13 mouse cellular contexts compared by ENCODE assay signal in genomic region chr7:101391909-101392479, GRCm38 (mm10). TPM values are rescaled to one million over a fixed set of nuclear protein-coding genes. Genes with fewer than 3 reads are reported as not detected.
DNase-seq lines count a peak whose midpoint lies in the region; ATAC-seq and TF ChIP-seq lines count a peak whose summit lies in the region.
"Had no signal": no experiment of that assay in that cellular context is flagged by ENCODE, and none has a peak within 500 bp of the region (broad histone marks: within the 10 kb centered on the region; RNA-seq: fewer than 3 reads in every experiment).

No protein-coding gene starts in this region.

- no peak overlapping the region for H3K4me3 ChIP-seq in heart, postnatal 0 days (ENCODE audit: low read depth, low read length)
- no peak overlapping the region for H3K4me3 ChIP-seq in lung, embryonic 15.5 days
- H3K4me3 ChIP-seq in embryonic fibroblast, embryonic 13.5 days (ENCODE audit: insufficient read depth, low read length), result no peak overlapping the region
- no peak overlapping the region for H3K4me3 ChIP-seq in stomach, embryonic 14.5 days (ENCODE audit: low read depth, low read length)
- H3K4me3 ChIP-seq: neural tube, embryonic 12.5 days had no signal

- no peak for TF ChIP-seq POLR2A in embryonic fibroblast, embryonic 13.5 days (IDR thresholded peaks at IDR 0.05; ENCODE audit: low read depth, low read length)

- H3K9ac ChIP-seq in heart, postnatal 0 days (replicated peaks; ENCODE audit: low read depth, low read length), result no peak overlapping the region
- H3K9ac ChIP-seq in lung, embryonic 15.5 days, result no peak overlapping the region
- H3K9ac ChIP-seq in stomach, embryonic 14.5 days (replicated peaks; ENCODE audit: low read depth, low read length), result no peak overlapping the region
- H3K9ac ChIP-seq: neural tube, embryonic 12.5 days had no signal

- H3K27me3 ChIP-seq in heart, postnatal 0 days (ENCODE audit: control insufficient read depth, insufficient read depth, low read length), result no peaks in the 10 kb centered on the region
- H3K27me3 ChIP-seq in lung, embryonic 15.5 days, result no peaks in the 10 kb centered on the region
- no peaks in the 10 kb centered on the region for H3K27me3 ChIP-seq in stomach, embryonic 14.5 days (ENCODE audit: control insufficient read depth, insufficient read depth, low read length)
- H3K27me3 ChIP-seq: neural tube, embryonic 12.5 days had no signal

- no peak for TF ChIP-seq EP300 in heart, postnatal 0 days (IDR thresholded peaks at IDR 0.05; ENCODE audit: low read depth)

- H3K36me3 ChIP-seq in heart, postnatal 0 days (replicated peaks; ENCODE audit: control insufficient read depth, insufficient read depth, low read length), result peaks cover 39% of the 10 kb centered on the region
- H3K36me3 ChIP-seq in lung, embryonic 15.5 days, result peaks cover 23% of the 10 kb centered on the region
- H3K36me3 ChIP-seq in stomach, embryonic 14.5 days (ENCODE audit: control insufficient read depth, insufficient read depth, low read length), result peaks cover 21% of the 10 kb centered on the region; the same call in 1 of the 2 replicates
- H3K36me3 ChIP-seq: neural tube, embryonic 12.5 days had no signal

- H3K9me3 ChIP-seq in heart, postnatal 0 days (replicated peaks; ENCODE audit: control insufficient read depth, low read length), result no peaks in the 10 kb centered on the region
- no peaks in the 10 kb centered on the region for H3K9me3 ChIP-seq in lung, embryonic 15.5 days
- H3K9me3 ChIP-seq in stomach, embryonic 14.5 days (ENCODE audit: control insufficient read depth, low read depth, low read length), result no peaks in the 10 kb centered on the region
- H3K9me3 ChIP-seq: neural tube, embryonic 12.5 days had no signal

- H3K4me2 ChIP-seq in heart, postnatal 0 days (ENCODE audit: low read depth, low read length), result no peak overlapping the region
- H3K4me2 ChIP-seq in lung, embryonic 15.5 days, result 0 out of 2 replicates have a peak overlapping the region, but pooled peaks have one; percentile 18
- H3K4me2 ChIP-seq in stomach, embryonic 14.5 days (replicated peaks; ENCODE audit: low read depth, low read length), result 0 out of 2 replicates have a peak overlapping the region, but pooled peaks have one; percentile 10
- H3K4me2 ChIP-seq: liver, embryonic 11.5 days; neural tube, embryonic 12.5 days had no signal

- H3K4me1 ChIP-seq in heart, postnatal 0 days (ENCODE audit: control insufficient read depth, insufficient read depth), result peaks cover 30% of the 10 kb centered on the region
- H3K4me1 ChIP-seq in lung, embryonic 15.5 days, result peaks cover 46% of the 10 kb centered on the region
- peaks cover 6% of the 10 kb centered on the region; the same call in 1 of the 2 replicates for H3K4me1 ChIP-seq in embryonic fibroblast, embryonic 13.5 days (ENCODE audit: control insufficient read depth, insufficient read depth, low read length)
- H3K4me1 ChIP-seq in stomach, embryonic 14.5 days (ENCODE audit: control insufficient read depth, insufficient read depth, low read length), result peaks cover 33% of the 10 kb centered on the region

- no peak for ATAC-seq in heart, postnatal 0 days (ENCODE audit: insufficient read depth, low read depth)
- no peak; the same call in 1 of the 2 replicates for ATAC-seq in lung, embryonic 15.5 days (ENCODE audit: borderline replicate concordance, extremely low read depth, low FRiP score, low TSS enrichment)
- ATAC-seq in stomach, embryonic 14.5 days (ENCODE audit: insufficient number of reproducible peaks, insufficient read depth, low FRiP score, low read depth), result peak; percentile 35; the same call in 1 of the 2 replicates

- 69% methylated on average over 4 of the region's 4 CpGs for WGBS in heart, postnatal 0 days
- WGBS in lung, embryonic 15.5 days, result 34% methylated on average over 4 of the region's 4 CpGs
- 40% methylated on average over 4 of the region's 4 CpGs for WGBS in stomach, embryonic 14.5 days

- TF ChIP-seq CTCF in heart, postnatal 0 days (IDR thresholded peaks at IDR 0.05; ENCODE audit: low read depth), result no peak
- no peak for TF ChIP-seq CTCF in embryonic fibroblast, embryonic 13.5 days (IDR thresholded peaks at IDR 0.05; ENCODE audit: borderline replicate concordance, insufficient read depth, low read length)

- peak overlapping the region; percentile 91; the same call in 1 of the 2 replicates for H3K27ac ChIP-seq in heart, postnatal 0 days (ENCODE audit: low read depth)
- peak overlapping the region; percentile 99 for H3K27ac ChIP-seq in lung, embryonic 15.5 days
- H3K27ac ChIP-seq in embryonic fibroblast, embryonic 13.5 days (ENCODE audit: insufficient read depth, low read length), result peak overlapping the region; percentile 92
- H3K27ac ChIP-seq in stomach, embryonic 14.5 days (ENCODE audit: low read length), result peak overlapping the region; percentile 99
- H3K27ac ChIP-seq: neural tube, embryonic 12.5 days had no signal

- DNase-seq in heart, postnatal 0 days (ENCODE audit: low spot score), result no peak
- no peak for DNase-seq in heart, adult 11 months
- no peak for DNase-seq in lung, adult 18-20 months
- DNase-seq in cerebellum, adult 18-20 months, result no peak
- DNase-seq: adrenal gland, postnatal 25 days; layer of hippocampus, adult 9-11 months; midbrain, embryonic 14.5 days; thymus, postnatal 36 days had no signal

RNA-seq across cellular contexts. Expression of gene Gm45837, which starts 18.7 kb away (rescaled TPM):
- total RNA-seq in heart, postnatal 0 days (2014; rRNA removed; ENCODE audit: low replicate concordance), result 33.8 TPM in 1 of 2 replicates, not detected in the other
- 2.4 TPM in 1 of 2 replicates, not detected in the other for polyA plus RNA-seq in heart, postnatal 0 days (2015; fragmentation: Nextera tagmentation; extraction: Ambion mirVana)
- polyA plus RNA-seq in lung, embryonic 15.5 days (2015; fragmentation: Nextera tagmentation; extraction: Ambion mirVana), result 10.3 TPM in 1 of 2 replicates, not detected in the other
- 0.54 and 0.95 TPM in 2 replicates for polyA plus RNA-seq in embryonic fibroblast, embryonic 13.5 days (2011; ENCODE audit: insufficient read length, low read depth, missing spikeins)
- 0.31 and 8.0 TPM in 2 replicates for polyA plus RNA-seq in stomach, embryonic 14.5 days (2014; fragmentation: Nextera tagmentation; extraction: Ambion mirVana)
- polyA plus RNA-seq: liver, embryonic 11.5 days; midbrain, embryonic 14.5 days; neural tube, embryonic 12.5 days had no signal

RNA-seq across cellular contexts. Expression of gene Pde2a, which starts 29.5 kb away (rescaled TPM):
- total RNA-seq in heart, postnatal 0 days (2014; rRNA removed; ENCODE audit: low replicate concordance), result 4.7 and 35.2 TPM in 2 replicates
- 19.3 and 22.1 TPM in 2 replicates for polyA plus RNA-seq in heart, postnatal 0 days (2015; fragmentation: Nextera tagmentation; extraction: Ambion mirVana)
- 16.9 and 26.7 TPM in 2 replicates for polyA plus RNA-seq in lung, embryonic 15.5 days (2015; fragmentation: Nextera tagmentation; extraction: Ambion mirVana)
- not detected in 2 replicates for polyA plus RNA-seq in embryonic fibroblast, embryonic 13.5 days (2011; ENCODE audit: insufficient read length, low read depth, missing spikeins)
- polyA plus RNA-seq in stomach, embryonic 14.5 days (2014; fragmentation: Nextera tagmentation; extraction: Ambion mirVana), result 8.9 and 20.7 TPM in 2 replicates

RNA-seq across cellular contexts. Expression of gene Arap1, which starts 44.1 kb away (rescaled TPM):
- 36.2 and 101 TPM in 2 replicates for total RNA-seq in heart, postnatal 0 days (2014; rRNA removed; ENCODE audit: low replicate concordance)
- 18.6 and 19.8 TPM in 2 replicates for polyA plus RNA-seq in heart, postnatal 0 days (2015; fragmentation: Nextera tagmentation; extraction: Ambion mirVana)
- polyA plus RNA-seq in lung, embryonic 15.5 days (2015; fragmentation: Nextera tagmentation; extraction: Ambion mirVana), result 105 and 109 TPM in 2 replicates
- 64.2 and 115 TPM in 2 replicates for polyA plus RNA-seq in embryonic fibroblast, embryonic 13.5 days (2011; ENCODE audit: insufficient read length, low read depth, missing spikeins)
- 119 and 131 TPM in 2 replicates for polyA plus RNA-seq in stomach, embryonic 14.5 days (2014; fragmentation: Nextera tagmentation; extraction: Ambion mirVana)
